Mouse (Mus musculus) CH12.LX (cell line): Measurements from ENCODE around the gene Gm49354. TPM values are rescaled to one million over a fixed set of nuclear protein-coding genes. Genes with fewer than 3 reads are reported as not detected.

ENCODE experiments used
- DNase-seq: peaks from one replicate; pipeline ENCODE4 v3.0.0-alpha.2; 2013; ENCODE audit errors: extremely low read depth
- H3K27ac ChIP-seq: 2 replicates; pipeline ENCODE4 v1.5.1; 2012; ENCODE audit warnings: low read depth, mild to moderate bottlenecking, control low read depth, moderate library complexity; ENCODE audit not compliant: insufficient read depth
- H3K27me3 ChIP-seq: replicated peaks from 2 replicates; pipeline ENCODE3; 2012; ENCODE audit warnings: inconsistent platforms
- H3K36me3 ChIP-seq, 2 experiments: replicated peaks in 1 of 2; 2 replicates each; pipeline versions ENCODE3 to v1.6.1; 2012; ENCODE audit warnings: inconsistent platforms in 1 of 2, low read length in 1 of 2, mild to moderate bottlenecking in 1 of 2, mixed read lengths in 1 of 2, moderate library complexity in 1 of 2; ENCODE audit not compliant: control insufficient read depth in 1 of 2, insufficient read depth in 1 of 2
- H3K4me1 ChIP-seq, 2 experiments: 2 replicates each; pipeline ENCODE4 v1.6.1; 2012; ENCODE audit warnings: inconsistent platforms in 1 of 2, moderate library complexity in 1 of 2; ENCODE audit not compliant: insufficient read depth in 2 of 2, control insufficient read depth in 1 of 2
- H3K4me2 ChIP-seq: 2 replicates; pipeline ENCODE4 v1.6.1; 2012; ENCODE audit warnings: low read depth, mild to moderate bottlenecking, control low read depth; ENCODE audit not compliant: poor library complexity, insufficient read depth, severe bottlenecking
- H3K4me3 ChIP-seq, 3 experiments: fragments of 150-350 bp in 1 of 3; sonication (generic) in 1 of 3; replicated peaks in 1 of 3; 2 replicates each; pipeline versions ENCODE3 to v1.5.1; 2011 to 2012; ENCODE audit warnings: low read depth in 2 of 3, low read length in 2 of 3, mild to moderate bottlenecking in 2 of 3, moderate library complexity in 2 of 3, control low read depth in 1 of 3, improper control_type of control experiment in 1 of 3, inconsistent platforms in 1 of 3, mixed read lengths in 1 of 3; ENCODE audit not compliant: poor library complexity in 1 of 3
- H3K79me2 ChIP-seq: replicated peaks from 2 replicates; pipeline ENCODE4 v1.6.1; 2012; ENCODE audit warnings: mild to moderate bottlenecking, moderate library complexity; ENCODE audit not compliant: control insufficient read depth, poor library complexity, insufficient read depth, severe bottlenecking; ENCODE audit errors: extremely low read depth
- H3K9ac ChIP-seq: 2 replicates; pipeline ENCODE4 v1.6.1; 2012; ENCODE audit warnings: low read depth, mild to moderate bottlenecking, control low read depth, moderate library complexity; ENCODE audit not compliant: insufficient read depth
- H3K9me3 ChIP-seq: replicated peaks from 2 replicates; pipeline ENCODE3; 2012; ENCODE audit warnings: low read length, inconsistent platforms, mixed read lengths
- CHD1 ChIP-seq: IDR thresholded peaks from 2 replicates; pipeline ENCODE4 v1.6.1; 2012; ENCODE audit warnings: low read depth, low read length, improper control_type of control experiment, inconsistent platforms
- EP300 ChIP-seq: IDR thresholded peaks from 2 replicates; pipeline ENCODE4 v1.6.1; 2011; ENCODE audit warnings: low read length, improper control_type of control experiment
- GABPA ChIP-seq: IDR thresholded peaks from 2 replicates; pipeline ENCODE4 v1.6.1; 2012; ENCODE audit warnings: low read depth, low read length, improper control_type of control experiment, inconsistent platforms; ENCODE audit not compliant: insufficient replicate concordance
- JUND ChIP-seq: conservative IDR thresholded peaks from 2 replicates; pipeline ENCODE4 v1.6.1; 2011; ENCODE audit warnings: low read depth, low read length, improper control_type of control experiment
- MAZ ChIP-seq: IDR thresholded peaks from 2 replicates; pipeline ENCODE4 v1.6.1; 2012; ENCODE audit warnings: low read depth, mild to moderate bottlenecking, inconsistent platforms, low read length, improper control_type of control experiment, moderate library complexity
- MEF2A ChIP-seq: IDR thresholded peaks from 2 replicates; pipeline ENCODE4 v1.6.1; 2014; ENCODE audit warnings: low read depth, mild to moderate bottlenecking, inconsistent platforms, low read length, improper control_type of control experiment, borderline replicate concordance
- MXI1 ChIP-seq: IDR thresholded peaks from 2 replicates; pipeline ENCODE4 v1.6.1; 2011; ENCODE audit warnings: mild to moderate bottlenecking, low read depth, low read length, improper control_type of control experiment
- MYC ChIP-seq: IDR thresholded peaks from 2 replicates; pipeline ENCODE4 v1.6.1; 2011; ENCODE audit warnings: low read depth, mild to moderate bottlenecking, improper control_type of control experiment, low read length
- PAX5 ChIP-seq: IDR thresholded peaks from 2 replicates; pipeline ENCODE4 v1.6.1; 2012; ENCODE audit warnings: low read length, inconsistent platforms, mixed read lengths
- RCOR1 ChIP-seq: conservative IDR thresholded peaks from 2 replicates; pipeline ENCODE4 v1.6.1; 2012; ENCODE audit warnings: low read depth, mild to moderate bottlenecking, inconsistent platforms, low read length, improper control_type of control experiment
- SIN3A ChIP-seq: IDR thresholded peaks from 2 replicates; pipeline ENCODE4 v1.6.1; 2012; ENCODE audit warnings: low read length, improper control_type of control experiment, inconsistent platforms
- SMC3 ChIP-seq: IDR thresholded peaks from 2 replicates; pipeline ENCODE4 v1.6.1; 2011; ENCODE audit warnings: low read depth, low read length, improper control_type of control experiment
- TCF12 ChIP-seq: IDR thresholded peaks from 2 replicates; pipeline ENCODE4 v1.6.1; 2014; ENCODE audit warnings: low read depth, mild to moderate bottlenecking, inconsistent platforms, low read length, improper control_type of control experiment
- USF1 ChIP-seq: IDR thresholded peaks from 2 replicates; pipeline ENCODE4 v1.6.1; 2014; ENCODE audit warnings: low read depth, mild to moderate bottlenecking, inconsistent platforms, low read length, improper control_type of control experiment
- USF2 ChIP-seq: conservative IDR thresholded peaks from 2 replicates; pipeline ENCODE4 v1.6.1; 2011; ENCODE audit warnings: low read depth, low read length, improper control_type of control experiment
- ZKSCAN1 ChIP-seq: IDR thresholded peaks from 2 replicates; pipeline ENCODE4 v1.6.1; 2012; ENCODE audit warnings: low read depth, inconsistent platforms, low read length, improper control_type of control experiment, borderline replicate concordance
- ZMIZ1 ChIP-seq: IDR thresholded peaks from 2 replicates; pipeline ENCODE4 v1.6.1; 2012; ENCODE audit warnings: low read depth, mild to moderate bottlenecking, inconsistent platforms, low read length, improper control_type of control experiment
- ZNF384 ChIP-seq: IDR thresholded peaks from 2 replicates; pipeline ENCODE4 v1.6.1; 2012; ENCODE audit warnings: low read depth, low read length, improper control_type of control experiment, inconsistent platforms
- dilution Hi-C: fragments of 300-500 bp; cut with MboI; formaldehyde crosslinking; loops from 2 replicates; pipeline ENCODE4 v1.14.3; 2020; ENCODE audit warnings: low sequenced_read_pairs; ENCODE audit not compliant: extremely low pct_unique_long_range_greater_than_20kb, extremely low pct_ligation_motif_present
- in situ Hi-C: fragments of 300-500 bp; cut with MboI; formaldehyde crosslinking; loops from 3 replicates; pipeline ENCODE4 v1.14.3; 2019; ENCODE audit warnings: low sequenced_read_pairs, low pct_ligation_motif_present, low pct_unique_long_range_greater_than_20kb, mixed read lengths
- polyA plus RNA-seq: library from polyadenylated mRNA; unstranded; fragments of >175 nt; gene quantifications from 2 replicates; pipeline ENCODE4 v1.2.1, GENCODE M21; 2012; ENCODE audit warnings: low read depth; ENCODE audit not compliant: insufficient read length
- total RNA-seq, 2 experiments: library from RNA; depleted of rRNA; stranded (reverse); fragments of 300-350 nt in 1 of 2; fragments of >200 nt in 1 of 2; gene quantifications; 2 replicates each; pipeline ENCODE4 v1.2.3; 2012 to 2014

Gene Gm49354
- total and polyA plus RNA-seq, 3 experiments, result not detected

DNA sequence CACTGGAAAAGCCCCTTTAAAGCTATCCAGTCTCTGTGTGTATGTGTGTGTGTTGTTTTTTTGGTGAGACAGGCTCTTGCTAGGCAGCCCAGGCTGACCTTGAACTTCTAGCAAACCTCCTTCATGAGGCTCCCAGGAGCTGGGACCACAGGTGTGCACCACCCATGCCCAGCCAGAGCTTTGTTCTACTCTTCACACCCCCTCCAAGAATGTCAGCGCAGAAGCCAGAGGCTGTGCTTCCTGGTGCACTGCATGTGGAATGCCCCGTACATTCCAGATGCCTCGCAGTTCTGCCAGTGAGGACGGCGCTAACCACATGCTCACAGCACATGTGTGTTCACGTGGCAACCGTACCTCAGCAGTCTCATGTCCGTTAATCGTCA lies 14.4 kb upstream of the Gm49354 start:
- in situ Hi-C loops (no loop called here), dilution Hi-C loops (no loop called here)
- Histone ChIP-seq H3K4me1 (peaks cover 8 to 33% of the 10 kb centered on the region in 2 experiments), H3K79me2 (no peaks in the 10 kb centered on the region), H3K9me3 (no peaks in the 10 kb centered on the region), H3K4me3 (no peak overlapping the region), H3K4me2 (no peak overlapping the region), H3K9ac (no peak overlapping the region), H3K27ac (no peak overlapping the region), H3K27me3 (no peaks in the 10 kb centered on the region), H3K36me3 (peaks cover 76 to 95% of the 10 kb centered on the region in 2 experiments)
- DNase-seq, result no peak
- TF ChIP-seq MXI1 (no peak), CHD1 (no peak), MAZ (no peak), ZNF384 (no peak), RCOR1 (no peak), ZMIZ1 (no peak), SIN3A (no peak), ZKSCAN1 (no peak), TCF12 (no peak), PAX5 (no peak), JUND (no peak), MEF2A (no peak), MYC (no peak), USF2 (no peak), USF1 (no peak)

GRCm38 (mm10) chr13:59795807-59796465 lies 13.9 kb upstream of the Gm49354 start:
- no peak overlapping the region for H3K9ac ChIP-seq
- TF ChIP-seq SMC3 (no peak), GABPA (no peak), ZNF384 (no peak), EP300 (no peak), USF2 (no peak)
- TF ChIP-seq, all 38 proteins: peak for 0

More at GRCm38 (mm10) chr13:59795807-59796465, 13.9 kb upstream of the Gm49354 start:
- DNase-seq, result no peak
- in situ Hi-C loops (no loop called here), dilution Hi-C loops (no loop called here)
- Histone ChIP-seq H3K36me3 (peaks cover 76 to 95% of the 10 kb centered on the region in 2 experiments), H3K27ac (no peak overlapping the region), H3K4me3 (no peak overlapping the region), H3K9me3 (no peaks in the 10 kb centered on the region), H3K4me2 (no peak overlapping the region), H3K27me3 (no peaks in the 10 kb centered on the region), H3K79me2 (no peaks in the 10 kb centered on the region), H3K4me1 (peaks cover 8 to 28% of the 10 kb centered on the region in 2 experiments)
